Mouse (Mus musculus) limb, embryonic 10.5 days (tissue): ENCODE measurements at regions not wholly inside any gene's neighbourhood (a gene's known extent, or its start where the extent isn't known, plus 50 kb on each side); places are given as distances from the start of the nearest gene placed in this dataset.
A peak's percentile ranks its signal among the peaks of the same experiment; 100 is the strongest.

Experiments used
- DNase-seq: peaks from one replicate; pipeline ENCODE4 v3.0.0-alpha.2; 2017; ENCODE audit warnings: low spot score
- H3K27ac ChIP-seq: fragments of 300-500 bp; sonication (generic); 2 replicates; pipeline ENCODE4 v1.5.1; 2016; ENCODE audit warnings: mild to moderate bottlenecking
- H3K27me3 ChIP-seq: fragments of 300-500 bp; sonication (generic); 2 replicates; pipeline ENCODE4 v1.6.1; 2016; ENCODE audit warnings: low read depth, mild to moderate bottlenecking; ENCODE audit not compliant: poor library complexity, severe bottlenecking
- H3K36me3 ChIP-seq: fragments of 300-500 bp; sonication (generic); 2 replicates; pipeline ENCODE4 v1.6.1; 2016; ENCODE audit warnings: mild to moderate bottlenecking, moderate library complexity
- H3K4me1 ChIP-seq: fragments of 300-500 bp; sonication (generic); 2 replicates; pipeline ENCODE4 v1.6.1; 2016
- H3K4me3 ChIP-seq: fragments of 300-500 bp; sonication (generic); 2 replicates; pipeline ENCODE4 v1.5.1; 2016; ENCODE audit warnings: mild to moderate bottlenecking, moderate library complexity
- H3K9me3 ChIP-seq: fragments of 300-500 bp; sonication (generic); replicated peaks from 2 replicates; pipeline ENCODE4 v1.6.1; 2016; ENCODE audit warnings: mild to moderate bottlenecking
- WGBS: fragments of 180-500 bp; shearing (Covaris S2); methylation state at CpG from one replicate; pipeline ENCODE4 v1.1.7; 2016; 5-methylcytosine and 5-hydroxymethylcytosine counted together

- H3K4me1 ChIP-seq = peaks cover 36% of the 10 kb centered on the region
- no peaks in the 10 kb centered on the region for H3K9me3 ChIP-seq
- DNase-seq = no peak
- 84% methylated on average over 1 of the region's 1 CpGs for WGBS
- no peaks in the 10 kb centered on the region for H3K27me3 ChIP-seq
- no peak overlapping the region for H3K4me3 ChIP-seq
- H3K36me3 ChIP-seq = no peaks in the 10 kb centered on the region
- 0 out of 2 replicates have a peak overlapping the region, but pooled peaks have one; percentile 30 for H3K27ac ChIP-seq
These were observed 172.5 kb upstream of the Mctp2 start for GRCm38 (mm10) chr7:72478936-72479335.

- peak overlapping the region; percentile 69 for H3K27ac ChIP-seq
- WGBS = 87% methylated on average over 2 of the region's 2 CpGs
These were observed 174.9 kb upstream of the Mctp2 start for GRCm38 (mm10) chr7:72481275-72481674.

GRCm38 (mm10) chr7:72490161-72490560 lies 183.8 kb upstream of the Mctp2 start:
- no peak for DNase-seq
- Histone ChIP-seq H3K4me3 (no peak overlapping the region), H3K36me3 (no peaks in the 10 kb centered on the region), H3K4me1 (no peaks in the 10 kb centered on the region), H3K27ac (no peak overlapping the region), H3K9me3 (no peaks in the 10 kb centered on the region), H3K27me3 (no peaks in the 10 kb centered on the region)

More at GRCm38 (mm10) chr7:72481275-72481674, 174.9 kb upstream of the Mctp2 start:
- H3K36me3 ChIP-seq = no peaks in the 10 kb centered on the region
- no peak overlapping the region for H3K4me3 ChIP-seq
- no peak for DNase-seq
- peaks cover 31% of the 10 kb centered on the region for H3K4me1 ChIP-seq
- H3K9me3 ChIP-seq = no peaks in the 10 kb centered on the region
- H3K27me3 ChIP-seq = no peaks in the 10 kb centered on the region

GRCm38 (mm10) chr7:72493292-72493691 lies 186.9 kb upstream of the Mctp2 start:
- no peak overlapping the region for H3K27ac ChIP-seq
- H3K4me1 ChIP-seq = no peaks in the 10 kb centered on the region
- no peak overlapping the region for H3K4me3 ChIP-seq
- H3K36me3 ChIP-seq = no peaks in the 10 kb centered on the region
- DNase-seq = peak; percentile 16
- H3K27me3 ChIP-seq = no peaks in the 10 kb centered on the region
- no peaks in the 10 kb centered on the region for H3K9me3 ChIP-seq

- H3K4me3 ChIP-seq = no peak overlapping the region
- H3K4me1 ChIP-seq = peaks cover 14% of the 10 kb centered on the region
- 60% methylated on average over 7 of the region's 7 CpGs for WGBS
- no peaks in the 10 kb centered on the region for H3K36me3 ChIP-seq
- DNase-seq = no peak
- H3K27ac ChIP-seq = no peak overlapping the region
- no peaks in the 10 kb centered on the region for H3K9me3 ChIP-seq
- no peaks in the 10 kb centered on the region for H3K27me3 ChIP-seq
These were observed 190.7 kb upstream of the Mctp2 start for GRCm38 (mm10) chr7:72496933-72497631.

GRCm38 (mm10) chr7:72498562-72499230 lies 192.3 kb upstream of the Mctp2 start:
- Histone ChIP-seq H3K27me3 (no peaks in the 10 kb centered on the region), H3K9me3 (no peaks in the 10 kb centered on the region), H3K4me3 (no peak overlapping the region), H3K36me3 (no peaks in the 10 kb centered on the region), H3K4me1 (peaks cover 18% of the 10 kb centered on the region), H3K27ac (peak overlapping the region; percentile 50)
- no peak for DNase-seq
- WGBS = 82% methylated on average over 4 of the region's 4 CpGs

- WGBS = 86% methylated on average over 5 of the region's 5 CpGs
- Histone ChIP-seq H3K4me3 (no peak overlapping the region), H3K27me3 (no peaks in the 10 kb centered on the region), H3K9me3 (no peaks in the 10 kb centered on the region), H3K36me3 (no peaks in the 10 kb centered on the region), H3K27ac (no peak overlapping the region), H3K4me1 (peaks cover 28% of the 10 kb centered on the region)
- DNase-seq = no peak
These were observed 193.4 kb upstream of the Mctp2 start for GRCm38 (mm10) chr7:72499788-72500187.

- Histone ChIP-seq H3K36me3 (no peaks in the 10 kb centered on the region), H3K4me1 (peaks cover 30% of the 10 kb centered on the region), H3K4me3 (no peak overlapping the region), H3K27me3 (no peaks in the 10 kb centered on the region), H3K27ac (no peak overlapping the region), H3K9me3 (no peaks in the 10 kb centered on the region)
- 86% methylated on average over 3 of the region's 3 CpGs for WGBS
- DNase-seq = no peak
These were observed 193.8 kb upstream of the Mctp2 start for GRCm38 (mm10) chr7:72500190-72500589.

GRCm38 (mm10) chr7:72500996-72501395 lies 194.6 kb upstream of the Mctp2 start:
- Histone ChIP-seq H3K4me1 (peaks cover 38% of the 10 kb centered on the region), H3K36me3 (no peaks in the 10 kb centered on the region), H3K4me3 (no peak overlapping the region), H3K27me3 (no peaks in the 10 kb centered on the region), H3K27ac (no peak overlapping the region), H3K9me3 (no peaks in the 10 kb centered on the region)
- DNase-seq = no peak
- WGBS = 47% methylated on average over 6 of the region's 6 CpGs

GRCm38 (mm10) chr7:72501431-72501830 lies 195.0 kb upstream of the Mctp2 start:
- H3K36me3 ChIP-seq = no peaks in the 10 kb centered on the region
- H3K4me1 ChIP-seq = peaks cover 42% of the 10 kb centered on the region
- no peak overlapping the region for H3K4me3 ChIP-seq
- WGBS = 79% methylated on average over 3 of the region's 3 CpGs
- no peaks in the 10 kb centered on the region for H3K27me3 ChIP-seq
- no peak overlapping the region for H3K27ac ChIP-seq
- no peaks in the 10 kb centered on the region for H3K9me3 ChIP-seq
- no peak for DNase-seq

- H3K27ac ChIP-seq = peak overlapping the region; percentile 68; the same call in 1 of the 2 replicates
These were observed 197.3 kb upstream of the Mctp2 start for GRCm38 (mm10) chr7:72503756-72504155.

GRCm38 (mm10) chr7:72504268-72504667 lies 197.9 kb upstream of the Mctp2 start:
- Histone ChIP-seq H3K27me3 (no peaks in the 10 kb centered on the region), H3K27ac (peak overlapping the region; percentile 68), H3K9me3 (no peaks in the 10 kb centered on the region), H3K4me1 (peaks cover 50% of the 10 kb centered on the region), H3K36me3 (no peaks in the 10 kb centered on the region), H3K4me3 (no peak overlapping the region)
- no peak for DNase-seq
- 49% methylated on average over 4 of the region's 4 CpGs for WGBS

More at GRCm38 (mm10) chr7:72503756-72504155, 197.3 kb upstream of the Mctp2 start:
- Histone ChIP-seq H3K4me1 (peaks cover 53% of the 10 kb centered on the region), H3K9me3 (no peaks in the 10 kb centered on the region), H3K4me3 (no peak overlapping the region), H3K27me3 (no peaks in the 10 kb centered on the region), H3K36me3 (no peaks in the 10 kb centered on the region)
- no peak for DNase-seq

- DNase-seq = no peak
- Histone ChIP-seq H3K9me3 (no peaks in the 10 kb centered on the region), H3K4me3 (no peak overlapping the region), H3K36me3 (no peaks in the 10 kb centered on the region), H3K27me3 (no peaks in the 10 kb centered on the region), H3K27ac (peak overlapping the region; percentile 67), H3K4me1 (peaks cover 47% of the 10 kb centered on the region)
- 60% methylated on average over 8 of the region's 8 CpGs for WGBS
These were observed 199.5 kb upstream of the Mctp2 start for GRCm38 (mm10) chr7:72505732-72506460.
